Mouse (Mus musculus): Measurements from ENCODE around the gene Spdye4c.

GRCm38 (mm10) chr2:128552080-128552791, 38.8 kb upstream of the Spdye4c start:
- TF ChIP-seq CTCF (IDR thresholded peaks at IDR 0.05) (no peak), POLR2A (IDR thresholded peaks at IDR 0.05; ENCODE audit: insufficient read depth, low read depth, low read length) (no peak)
